Mouse (Mus musculus): ENCODE measurements around the gene Atf6b. TPM values are rescaled to one million over a fixed set of nuclear protein-coding genes. Genes with fewer than 3 reads are reported as not detected.
A peak's percentile ranks its signal among the peaks of the same experiment; 100 is the strongest.

The Atf6b gene
- total RNA-seq, 2 experiments from 2014 or later = 4.0 to 4.2 TPM

DNA sequence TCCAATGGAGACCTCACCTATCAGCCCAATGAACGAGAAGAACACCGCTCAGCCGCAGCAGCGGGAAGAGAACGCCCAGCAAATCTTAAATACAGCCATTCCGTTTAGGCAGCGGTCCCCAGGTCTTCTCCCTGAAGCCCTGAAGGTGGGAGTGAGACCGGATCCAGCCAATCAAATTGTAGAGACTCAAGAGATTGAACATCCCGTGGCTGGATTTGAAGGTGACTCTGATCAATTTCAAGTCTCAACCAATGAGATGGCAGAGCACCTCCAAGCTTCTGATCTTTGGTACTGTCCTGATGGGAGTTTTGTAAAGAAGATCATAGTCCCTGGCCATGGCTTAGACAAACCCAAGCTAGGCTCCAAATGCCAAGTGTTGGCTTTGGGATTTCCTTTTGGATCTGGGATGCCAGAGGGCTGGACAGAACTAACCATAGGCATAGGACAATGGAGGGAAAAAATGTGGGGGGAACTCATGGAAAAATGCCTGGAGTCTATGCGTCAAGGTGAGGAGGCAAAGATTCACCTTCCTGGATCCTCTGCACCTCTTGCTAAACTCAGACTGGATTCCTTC lies 1.6 kb upstream of the Atf6b start:
- ATAC-seq (replicated peaks; ENCODE audit: low FRiP score, poor library complexity, severe bottlenecking) = no peak

DNA sequence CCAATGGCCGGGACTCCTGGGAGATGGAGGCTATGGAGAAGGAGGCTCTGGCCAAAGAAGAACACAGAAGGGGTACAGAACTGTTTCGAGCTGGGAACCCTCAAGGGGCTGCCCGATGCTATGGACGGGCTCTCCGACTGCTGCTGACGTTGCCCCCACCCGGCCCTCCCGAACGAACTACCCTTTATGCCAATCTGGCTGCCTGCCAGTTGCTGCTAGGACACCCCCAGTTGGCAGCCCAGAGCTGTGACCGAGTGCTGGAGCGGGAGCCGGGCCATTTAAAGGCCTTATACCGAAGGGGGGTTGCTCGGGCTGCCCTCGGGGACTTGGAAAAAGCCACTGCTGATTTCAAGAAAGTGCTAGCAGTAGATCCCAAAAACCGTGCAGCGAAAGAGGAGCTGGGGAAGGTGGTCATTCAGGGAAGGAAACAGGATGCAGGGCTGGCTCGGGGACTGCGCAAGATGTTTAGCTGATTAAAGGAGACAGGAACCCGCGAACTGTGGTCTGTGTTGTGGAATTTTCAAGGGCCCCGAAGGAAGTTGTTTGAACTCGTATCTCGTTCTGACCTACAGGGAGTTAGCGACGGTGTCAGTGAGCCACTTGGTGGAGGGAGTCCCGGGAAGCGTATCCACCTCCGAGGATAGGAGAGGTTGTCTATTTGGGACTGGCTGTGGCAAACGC lies 975 bp upstream of the Atf6b start:
- ATAC-seq (replicated peaks; ENCODE audit: low FRiP score, poor library complexity, severe bottlenecking) = no peak

DNA sequence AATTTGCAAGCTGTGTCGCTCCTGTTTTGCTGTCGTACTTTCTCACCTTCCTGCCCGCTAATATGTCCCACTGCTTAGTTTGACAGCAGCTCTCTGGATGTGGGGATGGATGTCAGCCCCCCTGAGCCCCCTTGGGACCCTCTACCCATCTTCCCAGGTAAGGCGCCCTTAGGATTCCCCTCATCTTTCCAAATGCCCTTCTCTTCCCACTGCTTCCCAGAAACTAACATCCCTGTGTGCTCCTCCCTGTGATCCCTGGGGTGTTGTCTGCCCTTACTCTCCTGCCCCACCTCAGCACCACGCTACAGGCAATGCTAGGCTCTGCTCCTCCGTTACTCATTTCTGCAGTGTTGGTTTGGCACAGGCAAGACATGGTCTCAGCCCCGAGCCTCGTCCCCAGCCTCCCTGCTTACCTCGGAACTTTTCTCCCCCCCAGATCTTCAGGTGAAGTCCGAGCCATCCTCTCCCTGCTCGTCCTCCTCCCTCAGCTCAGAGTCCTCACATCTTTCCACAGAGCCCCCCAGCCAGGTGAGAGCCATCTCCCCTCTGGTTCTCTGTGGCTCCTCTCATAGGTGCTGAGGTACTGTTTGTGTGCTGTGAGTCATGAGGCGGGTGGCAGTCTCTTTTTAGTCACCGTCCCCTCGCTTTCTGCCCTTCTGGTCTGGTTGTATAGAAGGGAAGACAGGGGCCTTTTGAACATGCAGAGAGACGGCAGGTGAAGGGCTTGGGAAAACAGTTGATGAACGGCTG lies 1.4 kb downstream of the Atf6b start:
- ATAC-seq (replicated peaks; ENCODE audit: low FRiP score, poor library complexity, severe bottlenecking) = no peak

DNA sequence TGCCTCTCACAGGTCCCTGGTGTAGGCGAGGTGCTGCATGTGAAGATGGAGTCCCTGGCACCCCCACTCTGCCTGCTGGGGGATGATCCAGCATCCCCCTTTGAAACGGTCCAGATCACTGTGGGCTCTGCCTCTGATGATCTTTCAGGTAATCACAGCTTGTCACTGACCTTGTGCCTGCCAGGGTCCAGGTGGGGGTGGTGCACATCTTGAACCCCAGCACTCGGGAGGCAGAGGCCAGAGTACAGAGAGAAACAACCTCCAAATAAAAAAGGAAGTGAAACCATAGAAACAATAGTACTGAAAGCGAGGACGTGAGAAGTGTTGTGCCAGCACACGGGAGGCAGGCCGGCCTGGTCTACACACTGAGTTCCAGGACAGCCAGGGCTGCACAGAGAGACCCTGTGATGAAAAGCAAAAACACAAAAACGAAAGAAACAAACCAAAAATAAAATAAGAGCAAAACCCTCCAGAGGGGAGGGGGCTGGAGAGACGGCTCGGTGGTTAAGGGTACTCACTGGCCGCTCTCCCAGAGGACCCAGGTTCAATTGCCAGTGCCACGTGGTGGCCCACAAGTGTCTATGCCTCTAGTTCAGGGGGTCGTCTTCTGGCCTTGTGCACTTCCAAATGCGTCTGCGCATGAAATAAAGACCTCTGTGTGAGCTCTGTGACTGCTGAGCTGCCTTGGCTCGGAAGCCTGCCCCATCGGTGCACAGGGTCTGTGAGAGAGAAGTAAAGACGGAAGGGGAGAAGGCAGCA lies 2.3 kb downstream of the Atf6b start:
- ATAC-seq (replicated peaks; ENCODE audit: low FRiP score, poor library complexity, severe bottlenecking) = no peak

- ATAC-seq (replicated peaks; ENCODE audit: low FRiP score, poor library complexity, severe bottlenecking) = no peak
Measured at GRCm38 (mm10) chr17:34650781-34651180, 3.8 kb downstream of the Atf6b start.

DNA sequence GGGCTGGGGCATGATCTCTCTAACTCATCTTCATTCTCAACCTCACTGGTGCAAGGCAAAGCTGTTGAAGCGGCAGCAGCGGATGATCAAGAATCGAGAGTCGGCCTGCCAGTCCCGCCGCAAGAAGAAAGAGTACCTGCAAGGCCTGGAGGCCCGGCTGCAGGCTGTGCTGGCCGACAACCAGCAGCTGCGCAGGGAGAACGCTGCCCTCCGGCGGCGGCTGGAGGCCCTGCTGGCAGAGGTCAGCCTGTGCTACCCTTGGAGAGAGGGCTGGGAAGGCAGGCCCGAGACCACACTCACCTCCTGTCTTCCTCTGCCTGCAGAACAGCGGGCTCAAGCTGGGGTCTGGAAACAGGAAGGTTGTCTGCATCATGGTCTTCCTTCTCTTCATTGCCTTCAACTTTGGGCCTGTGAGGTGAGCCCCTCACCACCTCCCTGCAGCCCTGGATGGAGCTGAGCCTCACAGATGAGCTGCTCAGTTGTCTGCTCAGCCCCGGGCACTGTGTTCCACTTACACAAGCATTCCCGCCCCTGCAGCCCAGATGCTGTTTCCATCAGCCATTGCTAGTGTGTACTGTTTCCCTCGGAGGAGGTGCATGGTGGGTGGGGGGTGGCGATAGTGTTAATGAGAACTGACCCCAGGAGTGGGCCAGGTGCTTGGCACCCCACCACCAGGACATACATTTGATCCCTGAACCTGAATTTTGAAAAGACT lies 4.7 kb downstream of the Atf6b start:
- no peak for ATAC-seq (replicated peaks; ENCODE audit: low FRiP score, poor library complexity, severe bottlenecking)

- ATAC-seq (replicated peaks; ENCODE audit: low FRiP score, poor library complexity, severe bottlenecking) = no peak
Measured at GRCm38 (mm10) chr17:34652546-34652945, 5.6 kb downstream of the Atf6b start.

DNA sequence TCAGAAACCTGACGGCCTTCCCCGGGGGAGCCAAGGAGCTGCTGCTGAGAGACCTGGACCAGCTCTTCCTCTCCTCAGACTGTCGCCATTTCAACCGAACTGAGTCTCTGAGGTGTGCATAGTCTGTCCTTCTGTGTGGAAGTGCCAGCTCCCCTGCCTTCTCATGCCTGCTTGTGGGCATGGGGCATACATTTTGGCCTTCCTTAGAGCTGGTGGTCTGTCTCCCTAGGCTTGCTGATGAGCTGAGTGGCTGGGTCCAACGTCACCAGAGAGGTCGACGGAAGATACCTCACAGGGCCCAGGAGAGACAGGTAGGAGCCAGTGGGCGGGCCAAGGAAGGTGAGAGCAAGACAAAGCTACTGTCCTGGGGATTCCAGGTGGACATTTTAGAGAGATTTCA lies 6.0 kb downstream of the Atf6b start:
- no peak for ATAC-seq (replicated peaks; ENCODE audit: low FRiP score, poor library complexity, severe bottlenecking)

GRCm38 (mm10) chr17:34653746-34654285 lies 6.9 kb downstream of the Atf6b start:
- ATAC-seq (replicated peaks; ENCODE audit: low FRiP score, poor library complexity, severe bottlenecking) = peak; percentile 47; the same call in 1 of the 2 replicates

DNA sequence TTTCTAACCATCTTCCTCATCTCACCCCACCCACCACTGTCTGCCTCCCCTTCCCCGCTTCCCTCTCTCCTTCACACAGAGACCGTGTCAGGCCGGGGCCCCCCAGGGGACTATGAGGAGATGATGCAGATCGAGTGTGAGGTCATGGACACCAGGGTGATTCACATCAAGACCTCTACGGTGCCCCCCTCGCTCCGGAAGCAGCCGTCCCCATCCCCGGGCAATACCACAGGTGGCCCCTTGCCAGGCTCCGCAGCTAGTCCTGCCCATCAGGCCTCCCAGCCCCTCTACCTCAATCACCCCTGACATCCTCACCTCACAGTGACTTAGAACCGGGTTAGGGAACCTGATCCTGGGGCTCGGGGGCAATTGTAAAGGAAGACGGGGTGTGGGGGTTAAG lies 7.4 kb downstream of the Atf6b start:
- no peak for ATAC-seq (replicated peaks; ENCODE audit: low FRiP score, poor library complexity, severe bottlenecking)

DNA sequence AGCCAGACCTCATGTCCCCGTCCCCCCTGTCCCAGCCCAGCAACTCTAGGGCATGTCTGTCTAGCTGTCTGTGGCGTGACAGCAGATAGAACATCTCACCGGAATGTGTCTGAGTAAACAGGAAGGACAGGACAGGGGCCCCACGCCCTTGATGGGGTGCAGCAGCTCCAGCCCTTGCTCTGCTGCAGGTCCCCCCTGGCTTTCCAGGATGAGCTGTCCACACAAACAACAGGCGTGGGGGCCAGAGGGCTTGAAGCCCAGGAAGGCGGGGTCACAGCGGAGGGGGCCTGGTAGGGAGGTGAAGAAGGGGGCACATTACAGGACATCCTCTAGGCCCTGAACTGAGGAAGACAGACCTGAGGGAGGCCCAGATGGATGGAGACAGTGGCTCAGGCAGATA lies 8.2 kb downstream of the Atf6b start:
- no peak for ATAC-seq (replicated peaks; ENCODE audit: low FRiP score, poor library complexity, severe bottlenecking)

DNA sequence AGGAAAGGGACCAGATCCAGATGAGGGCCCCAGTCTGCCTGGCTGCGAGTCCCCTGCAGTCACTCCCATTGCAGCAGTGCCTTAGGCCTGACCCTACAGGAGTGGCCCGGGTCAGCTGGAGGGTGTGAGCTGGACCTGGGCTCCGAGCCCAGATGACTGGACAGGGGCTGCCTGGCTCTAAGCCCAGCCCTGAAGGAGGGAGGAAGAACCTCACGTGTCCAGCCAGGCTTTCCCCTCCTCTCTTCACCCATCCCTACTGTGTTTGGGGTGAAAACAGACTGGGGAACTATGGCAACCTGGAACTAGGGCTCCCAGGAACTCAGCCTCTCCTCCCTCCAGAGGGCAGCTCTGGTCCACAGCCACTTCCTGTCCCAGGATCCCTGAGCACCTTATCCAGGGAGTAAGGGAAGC lies 8.6 kb downstream of the Atf6b start:
- no peak for ATAC-seq (replicated peaks; ENCODE audit: low FRiP score, poor library complexity, severe bottlenecking)

GRCm38 (mm10) chr17:34656666-34657065 lies 9.7 kb downstream of the Atf6b start:
- ATAC-seq (replicated peaks; ENCODE audit: low FRiP score, poor library complexity, severe bottlenecking) = no peak

GRCm38 (mm10) chr17:34657271-34657670 lies 10.3 kb downstream of the Atf6b start:
- ATAC-seq (replicated peaks; ENCODE audit: low FRiP score, poor library complexity, severe bottlenecking) = no peak

- no peak for ATAC-seq (replicated peaks; ENCODE audit: low FRiP score, poor library complexity, severe bottlenecking)
Measured at GRCm38 (mm10) chr17:34658145-34658544, 11.2 kb downstream of the Atf6b start.

- ATAC-seq (replicated peaks; ENCODE audit: low FRiP score, poor library complexity, severe bottlenecking) = no peak
Measured at GRCm38 (mm10) chr17:34658591-34658990, 11.6 kb downstream of the Atf6b start.

DNA sequence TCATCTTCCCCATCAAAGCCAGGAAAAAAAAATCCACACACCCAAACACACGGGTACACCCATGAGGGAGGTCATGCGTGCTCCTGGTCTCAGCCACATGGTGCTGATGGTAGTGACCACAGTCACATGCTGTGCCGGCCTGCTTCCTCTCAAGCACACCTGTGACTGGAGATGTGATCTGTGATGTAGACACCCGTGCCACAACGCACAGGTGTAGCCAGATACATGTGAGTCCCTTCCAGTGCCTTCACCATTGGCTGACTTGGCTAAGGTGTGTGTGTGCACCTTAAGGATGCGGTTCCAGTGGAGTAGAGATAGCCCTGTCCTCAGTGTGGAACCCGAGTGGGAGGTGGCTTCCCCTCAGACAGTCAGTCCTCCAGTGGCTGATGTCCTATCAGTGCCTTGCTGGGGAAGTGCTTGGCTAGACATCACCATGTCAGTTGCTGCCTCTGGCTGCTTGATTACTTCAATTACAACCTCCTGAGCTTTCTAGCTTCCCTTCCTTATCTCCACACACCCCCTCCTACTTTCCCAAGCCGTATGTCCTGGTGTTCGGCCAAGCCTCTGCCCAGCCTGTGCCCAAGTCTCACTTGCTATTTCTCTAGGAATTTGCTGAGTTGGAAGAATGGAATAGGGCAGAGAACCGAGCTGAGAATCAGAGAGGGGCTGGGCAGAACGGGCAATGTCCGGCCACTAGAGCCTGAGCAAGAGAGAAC lies 12.4 kb downstream of the Atf6b start:
- no peak for ATAC-seq (replicated peaks; ENCODE audit: low FRiP score, poor library complexity, severe bottlenecking)

DNA sequence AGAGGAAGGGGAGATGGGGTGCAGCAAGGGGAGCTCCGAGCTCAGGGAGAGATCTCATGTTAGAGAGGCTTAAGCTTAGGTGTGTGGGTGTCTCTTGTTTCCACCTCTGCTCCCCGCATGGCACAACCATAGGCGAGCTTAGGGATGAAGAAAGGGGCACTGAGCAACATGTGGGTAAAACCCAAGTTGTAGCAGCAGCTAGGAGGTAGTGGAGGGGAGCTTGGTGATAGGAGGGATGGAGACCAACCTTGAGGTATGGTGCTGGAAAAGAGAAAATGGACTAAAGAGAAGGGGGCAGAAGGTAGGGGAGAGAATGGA lies 12.9 kb downstream of the Atf6b start:
- ATAC-seq (replicated peaks; ENCODE audit: low FRiP score, poor library complexity, severe bottlenecking) = no peak

DNA sequence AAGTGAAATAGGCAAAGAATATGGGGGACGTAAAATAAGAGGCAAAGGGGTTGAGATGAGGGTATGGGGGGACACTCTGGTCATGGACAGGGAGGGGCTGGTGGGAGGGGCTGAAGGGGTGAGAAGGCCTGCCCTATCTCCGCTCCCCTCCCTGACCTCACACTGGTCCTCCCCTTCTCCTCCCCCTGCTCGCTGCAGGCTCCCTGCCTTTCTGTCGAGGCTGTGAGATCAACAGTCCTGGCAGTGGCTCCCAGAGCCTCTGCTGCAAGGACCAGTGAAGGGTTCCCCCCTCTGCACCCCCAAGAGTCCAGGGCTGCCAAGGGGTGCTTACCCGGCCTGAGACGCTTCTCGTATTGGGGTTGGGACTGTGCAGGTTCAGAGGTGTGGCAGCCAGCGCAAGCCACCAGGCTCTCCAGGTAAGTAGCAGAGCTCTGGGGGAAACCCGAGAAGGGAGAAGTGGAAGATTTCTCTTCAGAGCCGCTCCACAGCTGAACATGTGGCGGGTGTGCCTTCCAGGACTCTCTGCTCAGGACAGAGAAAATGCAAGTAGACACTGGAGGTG lies 13.4 kb downstream of the Atf6b start:
- ATAC-seq (replicated peaks; ENCODE audit: low FRiP score, poor library complexity, severe bottlenecking) = no peak

Measured in erythroblast, adult 5-6 weeks (primary cell).